Mouse (Mus musculus) hematopoietic multipotent progenitor cell, adult 10-12 weeks (in vitro differentiated cells): ENCODE data around the gene Mndal. TPM values are rescaled to one million over a fixed set of nuclear protein-coding genes. Genes with fewer than 3 reads are reported as not detected.

Source experiments
- polyA plus RNA-seq: library from polyadenylated mRNA; stranded (reverse); fragments of >175 nt; gene quantifications from 2 replicates; pipeline ENCODE4 v1.2.3, GENCODE M21; 2012; ENCODE audit warnings: low replicate concordance

The Mndal gene
- polyA plus RNA-seq, result 35.2 and 52.3 TPM in 2 replicates

GRCm38 (mm10) chr1:173941924-173942779, at the start of gene Mndal, which contains the start of gene Ifi203:
Gene Mndal (minus strand): TSS chr1:173942491.
Gene Ifi203 (minus strand): TSS chr1:173942672.

GRCm38 (mm10) chr1:173982694-173983305, 40.5 kb upstream of the Mndal start, which contains the start of gene Ifi202b:
Gene Ifi202b (minus strand): TSS chr1:173982744.

GRCm38 (mm10) chr1:173912548-173913255, 29.6 kb downstream of the Mndal start, which contains the start of gene Ifi211:
Gene Ifi211 (minus strand): TSS chr1:173913046.

Other genes with a start within 250 kb of the Mndal start
- gene Ifi207, start 200.7 kb downstream of the Mndal start, polyA plus RNA-seq, result 0.62 and 1.4 TPM in 2 replicates
- gene Ifi204, start 175.5 kb downstream of the Mndal start, polyA plus RNA-seq, result 0.26 and 1.6 TPM in 2 replicates
- gene Ifi211, start 29.4 kb downstream of the Mndal start, polyA plus RNA-seq, result 0.35 and 0.53 TPM in 2 replicates
- gene Ifi203, start 181 bp upstream of the Mndal start, polyA plus RNA-seq, result 8.9 and 20.8 TPM in 2 replicates
- 0.44 TPM in 1 of 2 replicates, not detected in the other for gene Ifi202b, start 40.3 kb upstream of the Mndal start, polyA plus RNA-seq
- 2.0 and 2.1 TPM in 2 replicates for gene Ifi205, start 89.3 kb upstream of the Mndal start, polyA plus RNA-seq
- 0.15 and 0.42 TPM in 2 replicates for gene Olfr433, start 98.2 kb upstream of the Mndal start, polyA plus RNA-seq
- gene Olfr432, start 106.7 kb upstream of the Mndal start, polyA plus RNA-seq, result 0.12 TPM in 1 of 2 replicates, not detected in the other
- gene Olfr430, start 124.1 kb upstream of the Mndal start, polyA plus RNA-seq, result not detected in 2 replicates
- not detected in 2 replicates for gene Olfr429, start 141.8 kb upstream of the Mndal start, polyA plus RNA-seq
- gene Olfr427, start 154.4 kb upstream of the Mndal start, polyA plus RNA-seq, result not detected in 2 replicates
- gene Olfr231, start 178.7 kb upstream of the Mndal start, polyA plus RNA-seq, result not detected in 2 replicates
- gene Olfr424, start 189.0 kb upstream of the Mndal start, polyA plus RNA-seq, result not detected in 2 replicates
- not detected in 2 replicates for gene Olfr420, start 213.1 kb upstream of the Mndal start, polyA plus RNA-seq
- gene Spta1, start 230.3 kb upstream of the Mndal start, polyA plus RNA-seq, result 0.08 and 3.7 TPM in 2 replicates